Mouse (Mus musculus): Measurements from ENCODE around the gene Cela3a.
"Not testable (repeated sequence)": the region's sequence is repeated elsewhere in the genome, so short reads cannot be mapped to it uniquely, and the experiment has no call there.

Cela3a gene

GRCm38 (mm10) chr4:137414936-137415335 lies 5.3 kb upstream of the Cela3a start:
- no peak for DNase-seq (ENCODE audit: low spot score)

- not testable (repeated sequence) for DNase-seq (ENCODE audit: low spot score)
These were observed 2.7 kb upstream of the Cela3a start for GRCm38 (mm10) chr4:137412185-137412709.

- DNase-seq (ENCODE audit: low spot score): no peak
These were observed 4.0 kb downstream of the Cela3a start for GRCm38 (mm10) chr4:137405571-137405970.

GRCm38 (mm10) chr4:137396641-137397525 lies 12.7 kb downstream of the Cela3a start:
- peak; percentile 78 for DNase-seq (ENCODE audit: low spot score)

- no peak for DNase-seq (ENCODE audit: low spot score)
These were observed 16.0 kb downstream of the Cela3a start for GRCm38 (mm10) chr4:137393378-137394135.

- DNase-seq (ENCODE audit: low spot score): no peak
These were observed 16.7 kb downstream of the Cela3a start for GRCm38 (mm10) chr4:137392874-137393273.

- no peak for DNase-seq (ENCODE audit: low spot score)
These were observed 18.3 kb downstream of the Cela3a start for GRCm38 (mm10) chr4:137391287-137391686.

- DNase-seq (ENCODE audit: low spot score): no peak
These were observed 19.4 kb downstream of the Cela3a start for GRCm38 (mm10) chr4:137390196-137390595.

GRCm38 (mm10) chr4:137388983-137389382 lies 20.6 kb downstream of the Cela3a start:
- no peak for DNase-seq (ENCODE audit: low spot score)

- peak; percentile 87 for DNase-seq (ENCODE audit: low spot score)
These were observed 21.4 kb downstream of the Cela3a start for GRCm38 (mm10) chr4:137388059-137388794.

GRCm38 (mm10) chr4:137387482-137388058 lies 22.0 kb downstream of the Cela3a start:
- DNase-seq (ENCODE audit: low spot score): no peak

- no peak for DNase-seq (ENCODE audit: low spot score)
These were observed 28.6 kb downstream of the Cela3a start for GRCm38 (mm10) chr4:137380702-137381605.

GRCm38 (mm10) chr4:137379713-137380255 lies 29.8 kb downstream of the Cela3a start:
- DNase-seq (ENCODE audit: low spot score): no peak

- no peak for DNase-seq (ENCODE audit: low spot score)
These were observed 30.5 kb downstream of the Cela3a start for GRCm38 (mm10) chr4:137379085-137379484.

- DNase-seq (ENCODE audit: low spot score): no peak
These were observed 31.9 kb downstream of the Cela3a start for GRCm38 (mm10) chr4:137377526-137378304.

GRCm38 (mm10) chr4:137376778-137377177 lies 32.8 kb downstream of the Cela3a start:
- no peak for DNase-seq (ENCODE audit: low spot score)

- no peak for DNase-seq (ENCODE audit: low spot score)
These were observed 34.0 kb downstream of the Cela3a start for GRCm38 (mm10) chr4:137375314-137376278.

GRCm38 (mm10) chr4:137373711-137374110 lies 35.9 kb downstream of the Cela3a start:
- no peak for DNase-seq (ENCODE audit: low spot score)

All from urinary bladder, postnatal 14 days (tissue).